Mouse (Mus musculus): ENCODE measurements at regions not wholly inside any gene's neighbourhood (a gene's known extent, or its start where the extent isn't known, plus 50 kb on each side); places are given as distances from the start of the nearest gene placed in this dataset.

DNA sequence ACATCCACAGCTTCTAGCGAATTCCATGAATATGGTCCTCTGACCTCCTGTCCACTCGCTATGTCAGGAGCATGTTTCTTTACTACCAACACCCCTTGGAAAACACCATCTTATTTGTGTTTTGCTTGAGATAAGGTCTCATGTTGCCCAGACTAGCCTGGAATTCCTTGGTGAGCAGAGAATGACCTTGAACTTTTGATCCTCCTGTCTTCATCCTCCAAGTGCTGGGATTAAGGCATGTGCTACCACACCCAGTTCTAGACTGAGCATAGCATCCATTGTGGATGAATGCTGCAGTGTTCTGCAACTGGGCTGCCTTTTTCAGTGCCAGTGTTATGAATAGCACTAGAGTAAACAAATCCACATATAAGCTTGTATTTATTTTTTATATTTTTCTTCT lies 203.2 kb upstream of the Irx3 start:
- no peak for TF ChIP-seq POLR2A (IDR thresholded peaks at IDR 0.05; ENCODE audit: insufficient read length, low read depth)
- TF ChIP-seq MAX (IDR thresholded peaks at IDR 0.05; ENCODE audit: low read depth): no peak
- no peak for TF ChIP-seq POLR2AphosphoS2 (IDR thresholded peaks at IDR 0.05; ENCODE audit: insufficient read length, low read depth)
- no peak for TF ChIP-seq MYOG (IDR thresholded peaks at IDR 0.05; ENCODE audit: control insufficient read depth in 1 of 3, insufficient read depth in 1 of 3, insufficient read length in 2 of 3, low read depth in 2 of 3)
- no peak for TF ChIP-seq E2F4 (IDR thresholded peaks at IDR 0.05; ENCODE audit: insufficient read depth)
- TF ChIP-seq REST (IDR thresholded peaks at IDR 0.05; ENCODE audit: insufficient read depth, insufficient read length): no peak
- TF ChIP-seq CEBPB (IDR thresholded peaks at IDR 0.05; ENCODE audit: insufficient read depth, poor library complexity, severe bottlenecking): no peak
